Mouse (Mus musculus) cerebellum, adult 11 months (tissue): ENCODE results near the gene Vezt.
A peak's percentile ranks its signal among the peaks of the same experiment; 100 is the strongest.

Experiments
- DNase-seq: peaks from one replicate; pipeline ENCODE4 v3.0.0; 2022

Vezt gene

DNA sequence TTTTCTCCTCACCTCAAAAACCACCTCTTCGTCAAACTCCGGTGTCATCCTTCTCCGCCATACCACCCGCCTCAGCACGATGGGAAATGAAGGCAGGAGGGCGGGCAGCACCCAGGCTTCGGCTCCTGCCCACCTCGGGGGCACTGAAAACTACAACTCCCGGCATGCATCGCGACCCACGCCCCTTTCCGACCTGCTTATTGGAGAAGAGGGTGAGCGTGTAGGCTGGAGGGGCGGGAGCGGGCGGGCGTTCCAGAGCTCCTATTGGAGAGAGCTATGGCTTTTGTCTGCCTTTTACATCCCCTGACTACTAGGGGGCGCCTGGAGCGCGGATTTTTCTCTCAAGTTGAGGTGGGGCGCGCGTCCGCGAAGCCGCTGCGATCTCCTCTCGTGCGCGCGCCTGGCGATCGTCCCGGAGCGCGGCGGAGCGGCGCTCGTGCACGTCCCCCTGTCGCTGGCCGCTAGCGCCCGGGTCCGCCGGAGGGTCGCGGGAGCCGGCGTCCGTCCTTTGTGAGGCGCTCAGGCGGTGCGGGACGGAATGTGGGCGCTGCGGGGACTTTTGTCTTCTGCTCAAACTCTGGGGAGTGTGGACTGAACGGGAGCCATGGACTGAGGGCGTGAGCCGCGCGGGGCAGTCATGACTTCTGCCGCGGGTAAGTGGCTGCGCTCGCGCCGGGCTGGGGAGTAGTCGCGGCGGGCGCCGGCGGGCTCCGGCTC is at the start of gene Vezt, which contains the start of gene Fgd6:
Gene Vezt, minus strand, starts transcription at position 160 of the 717 bp plus-strand sequence.
Gene Fgd6, plus strand, starts transcription at position 344 of the 717 bp plus-strand sequence.
- DNase-seq: peak; percentile 99

DNA sequence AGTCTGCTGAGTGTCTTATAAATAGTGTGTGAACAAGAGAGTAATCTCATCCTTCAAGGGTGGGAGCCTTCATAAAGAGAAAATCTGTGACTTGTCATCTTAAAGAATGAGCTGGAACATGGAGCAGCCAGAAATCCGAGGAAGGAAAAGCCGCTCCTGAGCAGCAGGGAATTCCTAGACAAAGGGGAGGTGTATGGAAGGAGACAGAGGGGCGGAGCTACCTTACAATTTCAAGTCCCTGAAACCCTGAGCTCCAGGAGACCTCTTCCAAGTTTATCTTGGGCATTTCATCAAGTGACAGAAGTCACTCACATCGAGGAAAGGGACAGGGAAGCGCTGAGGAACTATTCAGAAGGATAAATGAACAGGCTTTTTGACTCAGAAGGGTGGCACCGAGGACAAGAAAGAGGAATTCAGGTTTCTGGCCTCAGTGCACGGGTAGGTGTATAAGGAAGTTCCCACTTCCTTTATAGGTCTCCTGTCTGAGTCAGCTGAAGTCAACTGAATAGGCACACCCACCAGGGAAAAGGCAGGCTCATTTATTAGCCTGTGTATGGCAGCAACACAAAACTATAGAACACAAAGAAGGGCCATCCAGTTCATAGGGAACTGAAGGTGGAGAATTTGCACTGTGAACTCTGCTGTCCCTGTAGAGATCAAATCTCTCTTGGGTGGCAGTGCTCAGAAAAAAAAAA is 46.6 kb upstream of the Vezt start:
- DNase-seq: no peak

GRCm38 (mm10) chr10:94080740-94081139 is 45.1 kb upstream of the Vezt start:
- no peak for DNase-seq

GRCm38 (mm10) chr10:94076966-94077825 is 41.6 kb upstream of the Vezt start:
- DNase-seq: no peak

DNA sequence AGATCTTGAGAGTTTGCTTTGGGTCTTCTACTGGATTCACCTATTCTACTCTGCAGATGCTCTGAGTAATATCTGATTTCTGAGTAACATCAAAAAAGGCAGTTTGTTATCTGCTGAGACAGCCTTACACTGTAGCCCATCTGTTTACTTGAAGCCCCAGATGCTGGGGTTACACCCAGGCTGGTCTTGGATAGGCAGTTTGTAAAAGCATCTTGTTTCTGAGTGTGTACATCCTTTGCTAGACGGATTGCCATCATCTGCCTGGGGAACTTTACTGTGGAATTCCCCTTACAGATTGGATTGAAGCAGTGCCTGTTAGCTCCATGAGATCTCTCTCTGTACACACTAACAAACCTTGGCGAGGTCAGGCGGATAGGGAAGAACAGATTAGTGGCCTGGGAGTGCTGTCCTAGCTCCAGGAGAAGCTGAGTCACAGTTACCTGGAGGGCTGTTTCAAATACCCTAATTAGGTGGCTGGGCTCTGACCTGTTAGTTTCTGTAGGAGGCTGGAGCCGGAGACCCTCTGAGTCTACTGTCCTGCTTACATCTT is 37.4 kb upstream of the Vezt start:
- no peak for DNase-seq

GRCm38 (mm10) chr10:94072261-94072915 is 36.8 kb upstream of the Vezt start:
- DNase-seq: no peak

GRCm38 (mm10) chr10:94071641-94072040 is 36.0 kb upstream of the Vezt start:
- no peak for DNase-seq

- no peak for DNase-seq
These were observed 33.1 kb upstream of the Vezt start for GRCm38 (mm10) chr10:94068701-94069100.

GRCm38 (mm10) chr10:94066896-94067295 is 31.3 kb upstream of the Vezt start:
- DNase-seq: no peak

GRCm38 (mm10) chr10:94062357-94062756 is 26.7 kb upstream of the Vezt start:
- no peak for DNase-seq

DNA sequence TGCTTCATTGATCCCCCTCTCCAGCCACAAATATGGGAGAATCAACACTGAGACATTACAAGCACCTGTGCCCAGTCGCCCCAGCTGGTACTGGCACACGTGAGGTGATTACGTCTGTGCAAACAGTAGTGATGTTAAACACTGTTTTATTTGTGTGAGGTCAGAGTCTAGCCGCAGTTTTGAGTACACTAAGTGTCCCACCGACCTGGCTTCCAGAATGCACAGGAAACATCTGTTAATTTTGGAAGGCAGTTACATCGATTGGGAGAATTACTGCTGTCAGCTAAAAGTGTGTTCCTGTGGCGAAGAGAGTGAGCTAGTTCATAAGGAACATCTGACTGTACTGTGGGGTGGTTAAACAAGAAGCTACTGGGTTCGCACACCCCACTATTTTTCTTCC is 24.6 kb upstream of the Vezt start:
- no peak for DNase-seq

DNA sequence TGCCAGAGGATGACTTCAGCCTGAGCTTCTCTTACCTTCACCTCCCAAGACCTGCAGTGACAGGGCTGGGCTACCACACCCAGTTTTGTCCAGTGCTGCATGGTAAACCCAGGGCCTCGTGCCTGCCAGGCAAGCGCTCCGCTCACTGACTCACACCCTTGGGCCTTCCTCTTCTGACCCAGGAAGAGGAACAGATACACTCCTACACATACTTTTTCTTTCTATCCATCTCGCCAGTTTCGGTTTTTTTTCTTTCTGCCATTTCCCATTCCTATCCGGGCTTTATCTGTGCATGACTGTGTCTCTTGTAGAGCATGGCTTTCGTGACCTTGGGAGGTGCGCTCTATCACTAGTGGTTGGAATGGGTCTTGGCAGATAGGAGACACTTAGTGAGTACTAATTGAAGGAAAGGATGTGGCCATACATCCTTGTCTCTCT is 24.0 kb upstream of the Vezt start:
- no peak for DNase-seq

DNA sequence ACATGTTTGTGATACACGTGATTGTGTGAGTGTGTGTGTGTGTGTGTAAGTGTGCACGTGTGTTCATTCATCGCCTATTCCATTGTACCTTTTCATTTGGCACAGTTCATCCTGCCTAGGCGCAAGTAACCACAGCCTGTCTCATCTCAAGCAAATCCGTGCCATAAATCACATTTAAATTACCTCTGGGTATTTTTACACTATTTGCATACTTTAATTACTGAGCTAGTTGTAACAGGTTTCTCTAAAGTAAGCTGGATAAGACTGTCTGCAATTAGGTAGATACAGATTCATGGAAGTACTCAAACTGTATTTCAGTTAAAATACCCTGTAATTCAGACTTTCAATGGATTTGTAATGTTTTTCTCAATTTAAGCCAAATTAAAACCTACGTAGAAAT is 20.9 kb upstream of the Vezt start:
- no peak for DNase-seq

GRCm38 (mm10) chr10:94050736-94051135 is 15.1 kb upstream of the Vezt start:
- DNase-seq: no peak

- no peak for DNase-seq
These were observed 13.5 kb upstream of the Vezt start for GRCm38 (mm10) chr10:94049121-94049520.

DNA sequence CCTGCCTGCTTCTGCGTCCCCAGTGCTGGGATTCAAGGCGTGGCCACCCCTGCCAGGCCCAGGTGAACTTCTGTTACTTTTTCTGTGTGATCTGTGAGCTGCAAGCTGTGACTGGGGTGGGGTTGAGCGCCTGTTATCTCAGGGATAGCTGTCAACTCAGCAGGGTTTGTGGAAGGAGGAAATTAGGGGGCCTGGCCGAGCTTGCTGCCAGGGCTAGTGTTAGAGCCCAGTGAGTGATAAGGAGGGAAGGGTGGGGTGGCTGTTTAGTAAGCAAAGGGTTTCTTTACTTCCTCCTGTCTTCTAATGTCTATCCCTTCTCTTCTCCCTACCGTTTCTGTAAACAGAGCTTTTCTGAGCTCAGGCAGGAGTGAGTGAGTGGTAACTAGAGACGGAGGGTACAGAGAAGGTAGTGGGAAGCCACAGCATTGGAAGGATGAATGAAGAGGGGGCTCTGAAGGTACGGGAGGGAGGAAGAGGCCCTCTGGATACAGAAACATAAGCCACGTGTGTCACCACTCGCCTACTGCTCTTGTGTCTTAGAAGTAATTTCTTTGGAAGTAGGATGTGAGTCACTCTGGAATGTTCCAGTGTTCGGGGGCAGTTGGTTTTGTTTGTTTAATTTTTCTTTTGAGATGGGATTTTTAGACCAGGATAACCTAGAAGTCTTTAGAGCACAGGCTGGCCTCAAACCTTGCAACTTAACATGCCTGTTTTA is 12.4 kb upstream of the Vezt start:
- DNase-seq: no peak

DNA sequence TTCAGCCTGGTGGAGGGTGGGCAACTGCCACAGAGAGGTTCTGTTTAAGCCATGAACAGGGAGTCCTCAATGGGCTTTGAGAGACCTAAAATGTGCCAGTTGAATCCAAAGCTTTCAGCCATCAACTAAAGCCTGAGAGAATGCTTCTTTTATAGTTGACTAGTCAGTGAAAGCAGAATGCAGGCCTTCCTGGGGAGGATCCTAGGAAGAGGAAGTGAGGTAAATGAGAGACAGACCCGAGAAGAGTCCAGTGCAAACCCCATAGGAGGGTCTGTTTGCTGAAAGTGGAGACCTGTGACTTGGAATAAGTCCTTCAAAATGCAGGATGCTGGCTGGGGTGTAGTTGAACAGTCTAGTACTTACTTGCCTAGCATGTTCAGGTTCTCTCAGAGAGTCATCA is 11.4 kb upstream of the Vezt start:
- DNase-seq: no peak

DNA sequence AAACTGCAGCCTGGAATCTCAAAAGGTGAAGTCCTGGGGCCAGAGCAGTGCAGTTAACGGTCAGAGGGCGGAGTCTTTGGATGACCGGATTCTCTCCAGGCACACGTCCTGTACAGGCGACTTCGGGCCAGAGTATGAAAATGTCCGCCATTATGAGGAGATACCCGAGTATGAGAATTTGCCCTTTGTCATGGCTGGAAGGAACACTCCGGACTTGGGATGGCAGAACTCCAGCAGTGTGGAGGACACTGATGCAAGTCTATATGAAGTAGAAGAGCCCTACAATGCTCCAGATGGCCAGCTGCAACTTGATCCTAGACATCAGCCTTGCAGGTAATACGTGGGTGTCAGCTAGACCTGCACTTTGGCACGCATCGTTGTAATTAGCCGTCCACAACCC is 9.7 kb upstream of the Vezt start:
- no peak for DNase-seq

DNA sequence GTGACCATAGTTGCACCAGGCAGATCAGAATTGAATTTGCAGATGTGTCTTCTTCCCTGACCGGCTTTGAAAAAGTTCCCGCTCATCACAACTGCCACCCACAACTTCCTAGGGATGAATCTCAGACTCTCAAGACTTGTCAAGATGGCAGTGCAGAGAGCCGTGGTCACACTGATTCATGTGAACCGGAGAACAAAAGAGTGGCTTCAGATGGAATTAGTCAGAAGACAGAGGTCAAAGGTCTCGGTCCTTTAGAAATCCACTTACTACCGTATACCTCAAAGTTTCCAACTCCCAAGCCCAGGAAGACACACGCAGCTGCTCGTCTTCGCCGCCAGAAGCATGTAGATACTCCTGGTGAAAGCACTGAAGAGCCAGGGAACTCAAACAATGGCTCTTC is 8.3 kb upstream of the Vezt start:
- DNase-seq: no peak

DNA sequence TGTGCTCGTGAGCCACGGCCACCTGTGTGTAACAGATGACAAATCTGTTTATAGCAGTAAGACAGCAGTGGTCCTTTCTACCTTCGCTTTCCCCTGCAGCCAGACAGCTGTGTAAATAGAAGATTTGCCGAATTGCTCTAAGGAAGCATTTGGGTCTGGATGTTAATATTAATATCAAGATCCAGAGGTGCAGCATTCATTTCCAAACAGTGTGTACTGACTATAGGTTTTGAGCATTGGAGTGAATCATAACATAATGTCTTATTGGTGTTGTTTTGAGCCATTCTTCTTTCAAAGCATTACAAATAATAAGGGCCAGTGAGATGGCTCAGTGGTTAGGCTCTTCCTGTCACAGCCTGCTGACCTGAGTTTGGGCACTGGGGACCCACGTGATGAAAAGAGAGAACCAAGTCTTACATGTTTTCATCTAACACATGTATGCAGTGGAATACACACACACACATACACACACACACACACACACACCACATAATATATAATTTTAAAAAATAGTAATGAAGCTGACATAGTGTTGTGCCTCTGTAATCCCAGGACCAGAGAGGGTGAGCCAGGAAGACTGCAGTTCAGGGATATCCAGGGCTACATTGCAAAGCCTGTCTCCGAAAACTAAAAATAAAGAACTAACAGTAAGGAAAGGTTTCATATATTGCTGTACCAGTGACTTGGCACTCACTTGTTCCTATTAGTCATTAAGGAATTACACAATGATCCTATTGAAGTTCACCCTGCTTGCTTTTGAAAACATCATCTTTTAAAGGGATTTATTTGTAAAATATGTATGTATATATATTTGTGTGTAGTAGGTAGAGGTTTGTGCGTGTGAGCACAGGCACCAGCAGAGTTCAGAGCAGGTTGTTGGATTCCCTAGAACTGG is 3.0 kb upstream of the Vezt start:
- DNase-seq: no peak

DNA sequence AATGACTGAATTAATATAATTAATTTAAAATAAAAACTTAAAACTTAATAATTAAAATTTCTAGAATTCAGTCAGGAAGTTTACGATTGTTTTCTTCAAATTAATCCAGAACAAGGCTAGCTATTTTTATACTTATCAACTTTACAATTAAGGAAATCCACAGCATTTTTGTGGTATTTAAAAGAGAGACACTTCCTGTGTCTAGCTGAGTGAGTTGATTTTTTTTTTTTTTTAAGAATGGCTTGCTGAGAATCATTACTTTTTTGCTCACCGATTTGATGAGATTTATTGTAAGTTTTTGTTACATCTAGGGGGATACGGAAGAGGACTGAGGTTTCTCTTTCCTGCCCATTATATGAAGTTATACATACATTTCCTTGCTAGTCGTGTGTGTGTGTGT is 2.0 kb upstream of the Vezt start:
- DNase-seq: no peak
